8 mouse cellular contexts compared by ENCODE assay signal in genomic region chr17:33493065-33493464, GRCm38 (mm10). TPM values are rescaled to one million over a fixed set of nuclear protein-coding genes. Genes with fewer than 3 reads are reported as not detected.
DNase-seq lines count a peak whose midpoint lies in the region; ATAC-seq and TF ChIP-seq lines count a peak whose summit lies in the region.

No protein-coding gene starts in this region.

- no peak overlapping the region for H3K4me3 ChIP-seq in heart, embryonic 10.5 days
- no peak overlapping the region for H3K4me3 ChIP-seq in heart, postnatal 0 days (ENCODE audit: low read depth, low read length)

- H3K9me3 ChIP-seq in heart, embryonic 10.5 days = no peaks in the 10 kb centered on the region
- H3K9me3 ChIP-seq in heart, postnatal 0 days (replicated peaks; ENCODE audit: control insufficient read depth, low read length) = no peaks in the 10 kb centered on the region

- TF ChIP-seq EP300 in heart, postnatal 0 days (IDR thresholded peaks at IDR 0.05; ENCODE audit: low read depth) = no peak

- no peak overlapping the region for H3K9ac ChIP-seq in heart, postnatal 0 days (replicated peaks; ENCODE audit: low read depth, low read length)

- no peaks in the 10 kb centered on the region for H3K27me3 ChIP-seq in heart, embryonic 10.5 days (ENCODE audit: insufficient read depth, poor library complexity, severe bottlenecking)
- H3K27me3 ChIP-seq in heart, postnatal 0 days (ENCODE audit: control insufficient read depth, insufficient read depth, low read length) = no peaks in the 10 kb centered on the region

- DNase-seq in heart, adult 18-20 months = peak; percentile 18 to 53
- DNase-seq in heart, embryonic 10.5 days (ENCODE audit: low spot score) = no peak
- DNase-seq in B cell, adult 2 months = peak; percentile 58 to 69
- peak; percentile 77 for DNase-seq in R1 (ENCODE audit: low read depth, low spot score)
- DNase-seq in heart, postnatal 0 days (ENCODE audit: low spot score) = no peak
- peak; percentile 36 to 56 for DNase-seq in lung, postnatal 4 days
- DNase-seq in thymus, postnatal 36 days = peak; percentile 58 to 60
- DNase-seq in left cerebral cortex, adult 18-20 months (ENCODE audit: low spot score in 2 of 2) = no peak

- H3K27ac ChIP-seq in heart, embryonic 10.5 days = no peak overlapping the region
- H3K27ac ChIP-seq in heart, postnatal 0 days (ENCODE audit: low read depth) = no peak overlapping the region

- ATAC-seq in heart, postnatal 0 days (ENCODE audit: insufficient read depth, low read depth) = no peak

- H3K4me1 ChIP-seq in heart, embryonic 10.5 days = no peaks in the 10 kb centered on the region
- H3K4me1 ChIP-seq in heart, postnatal 0 days (ENCODE audit: control insufficient read depth, insufficient read depth) = no peaks in the 10 kb centered on the region

- no peaks in the 10 kb centered on the region for H3K36me3 ChIP-seq in heart, embryonic 10.5 days
- H3K36me3 ChIP-seq in heart, postnatal 0 days (replicated peaks; ENCODE audit: control insufficient read depth, insufficient read depth, low read length) = no peaks in the 10 kb centered on the region

- peak; percentile 59 for TF ChIP-seq CTCF in heart, postnatal 0 days (IDR thresholded peaks at IDR 0.05; ENCODE audit: low read depth)

- WGBS in heart, embryonic 10.5 days = 66% methylated on average over 6 of the region's 6 CpGs
- WGBS in heart, postnatal 0 days = 67% methylated on average over 6 of the region's 6 CpGs

- H3K4me2 ChIP-seq in heart, postnatal 0 days (ENCODE audit: low read depth, low read length) = no peak overlapping the region

RNA-seq across cellular contexts. Expression of gene Adamts10, which starts 30.9 kb away (rescaled TPM):
- 1 to 10 TPM; 7.8 to 9.4 TPM for total RNA-seq in heart, adult 18-20 months (2021)
- polyA plus RNA-seq in heart, embryonic 10.5 days (2016; fragmentation: Nextera tagmentation; extraction: Ambion mirVana) = 38.9 and 51.2 TPM in 2 replicates
- total RNA-seq in heart, postnatal 0 days (2014; rRNA removed; ENCODE audit: low replicate concordance) = 17.0 and 34.7 TPM in 2 replicates
- 13.6 and 14.8 TPM in 2 replicates for polyA plus RNA-seq in heart, postnatal 0 days (2015; fragmentation: Nextera tagmentation; extraction: Ambion mirVana)
- total RNA-seq in left cerebral cortex, adult 18-20 months (2021) = 10 to 100 TPM; 23.0 to 27.4 TPM

Comparison
In these comparisons a context has a peak if more than half of its experiments do, and no peak if none do; other contexts are left out.
1. DNase-seq: peak in heart, adult 18-20 months (2 of 2), B cell, adult 2 months (2 of 2), R1 (single experiment), lung, postnatal 4 days (2 of 2) and thymus, postnatal 36 days (2 of 2); none in heart, embryonic 10.5 days (single experiment), heart, postnatal 0 days (single experiment) and left cerebral cortex, adult 18-20 months (0 of 2).